Mouse (Mus musculus) liver, embryonic 11.5 days (tissue): ENCODE data around the gene St6galnac6. TPM values are rescaled to one million over a fixed set of nuclear protein-coding genes. Genes with fewer than 3 reads are reported as not detected.

Experiments used
- ATAC-seq: fragments of 200-750 bp; cut with Nextera tagmentation; replicated peaks from 2 replicates; pipeline ENCODE4 v1.8.0; 2017; ENCODE audit warnings: moderate number of reproducible peaks, mild to moderate bottlenecking, moderate TSS enrichment, moderate library complexity; ENCODE audit not compliant: low FRiP score
- DNase-seq: peaks from one replicate; pipeline ENCODE4 v3.0.0-alpha.2; 2017; ENCODE audit warnings: low spot score
- H3K27ac ChIP-seq: fragments of 300-500 bp; sonication (generic); 2 replicates; pipeline ENCODE4 v1.5.1; 2014; ENCODE audit warnings: mild to moderate bottlenecking, low read depth, low read length, control low read depth
- H3K27me3 ChIP-seq: fragments of 300-500 bp; sonication (generic); replicated peaks from 2 replicates; pipeline ENCODE4 v1.6.1; 2014; ENCODE audit warnings: low read length, mixed read lengths; ENCODE audit not compliant: control insufficient read depth, insufficient read depth
- H3K36me3 ChIP-seq: fragments of 300-500 bp; sonication (generic); 2 replicates; pipeline ENCODE4 v1.6.1; 2014; ENCODE audit warnings: mild to moderate bottlenecking, low read length, moderate library complexity, mixed read lengths; ENCODE audit not compliant: control insufficient read depth, insufficient read depth
- H3K4me1 ChIP-seq: fragments of 300-500 bp; sonication (generic); replicated peaks from 2 replicates; pipeline ENCODE4 v1.6.1; 2014; ENCODE audit warnings: low read length, mixed read lengths; ENCODE audit not compliant: control insufficient read depth, insufficient read depth
- H3K4me2 ChIP-seq: fragments of 300-500 bp; sonication (generic); 2 replicates; pipeline ENCODE4 v1.6.1; 2014; ENCODE audit warnings: mild to moderate bottlenecking, control low read depth, moderate library complexity
- H3K4me3 ChIP-seq: fragments of 300-500 bp; sonication (generic); 2 replicates; pipeline ENCODE4 v1.5.1; 2014; ENCODE audit warnings: low read depth, low read length, control low read depth
- H3K9ac ChIP-seq: fragments of 300-500 bp; sonication (generic); 2 replicates; pipeline ENCODE4 v1.6.1; 2014; ENCODE audit warnings: low read depth, low read length, control low read depth
- H3K9me3 ChIP-seq: fragments of 300-500 bp; sonication (generic); 2 replicates; pipeline ENCODE4 v1.6.1; 2016; ENCODE audit warnings: low read length, inconsistent platforms, mixed read lengths; ENCODE audit not compliant: control insufficient read depth
- WGBS: fragments of 180-500 bp; shearing (Covaris S2); extraction: QIAGEN DNeasy Blood & Tissue Kit; methylation state at CpG from one replicate; pipeline ENCODE4 v1.1.7; 2014; 5-methylcytosine and 5-hydroxymethylcytosine counted together
- polyA plus RNA-seq: library from polyadenylated mRNA; unstranded; fragments of >200 nt; fragmentation: Nextera tagmentation; extraction: Ambion mirVana; gene quantifications from 2 replicates; pipeline ENCODE4 v1.2.1, GENCODE M21; 2014

Gene St6galnac6
- polyA plus RNA-seq, 1 experiment from 2014 or later: 10.6 TPM

DNA sequence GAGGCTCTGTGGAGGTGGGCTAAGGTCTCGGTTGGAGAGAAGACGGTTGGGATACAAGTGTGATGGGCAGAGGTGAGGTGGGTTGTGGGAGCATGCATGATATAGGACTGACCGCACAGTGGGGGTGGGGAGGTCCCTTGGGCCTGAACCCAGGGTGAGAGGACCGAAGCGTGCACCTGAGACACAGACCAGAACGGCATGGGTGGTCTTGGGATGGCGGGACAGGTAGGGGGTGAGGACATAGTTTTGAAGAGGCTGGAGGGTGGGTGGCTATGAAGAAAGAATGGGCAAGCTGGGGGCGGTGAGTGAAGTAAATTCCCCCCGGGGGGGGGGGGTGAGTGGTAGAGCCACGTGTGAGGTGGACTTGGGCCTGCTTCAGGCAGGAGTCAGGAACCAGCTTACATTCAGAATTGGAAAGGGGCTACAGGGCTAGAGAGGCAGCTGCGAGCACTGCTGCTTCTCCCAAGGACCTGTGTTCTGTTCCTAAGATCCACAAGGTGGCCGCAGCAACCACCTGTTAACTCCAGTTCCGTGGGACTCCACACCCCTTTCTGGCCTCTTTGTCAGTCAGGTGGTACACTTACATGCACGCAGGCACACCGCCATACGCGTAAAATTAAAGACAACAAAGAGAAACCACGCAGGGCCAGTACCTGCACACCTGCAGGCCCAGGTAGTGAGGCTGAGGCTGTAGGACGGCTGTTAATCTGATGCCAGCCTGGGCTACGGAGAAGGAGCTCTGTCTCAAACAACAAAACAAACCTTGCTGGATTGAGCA lies 27.9 kb downstream of the St6galnac6 start:
- Histone ChIP-seq H3K27me3 (no peaks in the 10 kb centered on the region), H3K4me1 (peaks cover 26% of the 10 kb centered on the region), H3K4me3 (no peak overlapping the region), H3K9me3 (no peaks in the 10 kb centered on the region), H3K4me2 (no peak overlapping the region), H3K27ac (no peak overlapping the region), H3K9ac (no peak overlapping the region), H3K36me3 (no peaks in the 10 kb centered on the region)
- DNase-seq: no peak
- 75% methylated on average over 20 of the region's 20 CpGs for WGBS
- no peak for ATAC-seq

DNA sequence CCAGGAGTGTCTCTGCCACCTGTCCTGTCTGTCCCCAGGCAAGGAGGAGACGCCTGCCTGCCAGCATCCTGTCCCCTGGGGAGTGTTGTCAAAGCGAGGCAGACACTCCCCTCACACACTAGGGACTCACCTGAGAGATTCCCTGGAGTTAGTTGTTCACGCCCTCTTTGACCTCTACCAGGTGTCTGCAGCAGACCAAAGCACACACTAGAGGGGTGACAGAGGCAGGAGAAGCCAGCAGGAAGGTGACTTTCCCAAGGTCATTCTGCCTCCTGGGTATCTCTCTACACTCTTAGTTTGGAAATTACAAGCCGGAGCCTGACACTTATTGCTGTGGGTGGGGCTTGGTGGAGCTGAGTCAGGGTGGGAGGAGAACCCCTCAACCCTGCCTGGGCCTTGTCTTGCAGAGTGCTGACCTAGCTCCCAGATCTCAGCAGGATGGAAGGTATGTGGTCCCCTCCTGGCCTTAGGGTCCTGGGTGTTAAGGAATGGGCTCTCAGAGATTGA lies 28.6 kb downstream of the St6galnac6 start:
- 60% methylated on average over 4 of the region's 4 CpGs for WGBS
- Histone ChIP-seq H3K9me3 (no peaks in the 10 kb centered on the region), H3K4me2 (no peak overlapping the region), H3K27ac (no peak overlapping the region), H3K9ac (no peak overlapping the region), H3K36me3 (no peaks in the 10 kb centered on the region), H3K4me3 (no peak overlapping the region), H3K4me1 (peaks cover 29% of the 10 kb centered on the region), H3K27me3 (no peaks in the 10 kb centered on the region)
- DNase-seq (no peak), ATAC-seq (no peak)

DNA sequence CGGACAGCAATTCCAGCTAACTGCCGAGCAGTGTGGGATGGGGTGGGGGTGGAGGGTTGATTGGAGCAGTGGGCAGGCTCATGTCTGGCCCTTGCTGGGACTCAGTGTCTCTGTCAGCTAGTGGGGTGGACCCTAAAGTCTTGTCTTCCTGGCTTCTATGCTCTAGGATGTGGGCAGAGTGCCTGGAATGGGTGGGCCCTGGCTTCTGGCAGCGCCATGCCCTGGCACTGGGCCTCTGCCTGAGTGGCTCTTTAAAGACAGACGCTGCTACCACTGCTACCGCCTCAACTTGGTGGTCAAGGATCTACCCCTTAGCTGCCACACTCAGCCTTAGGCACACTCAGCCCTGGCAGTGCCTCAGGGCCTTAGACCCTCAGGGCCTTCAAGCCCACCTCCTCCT lies 29.2 kb downstream of the St6galnac6 start:
- Histone ChIP-seq H3K9ac (no peak overlapping the region), H3K27ac (no peak overlapping the region), H3K4me2 (no peak overlapping the region), H3K4me1 (peaks cover 29% of the 10 kb centered on the region), H3K9me3 (no peaks in the 10 kb centered on the region), H3K27me3 (no peaks in the 10 kb centered on the region), H3K36me3 (no peaks in the 10 kb centered on the region), H3K4me3 (no peak overlapping the region)
- 62% methylated on average over 5 of the region's 5 CpGs for WGBS
- DNase-seq: no peak
- ATAC-seq: no peak

DNA sequence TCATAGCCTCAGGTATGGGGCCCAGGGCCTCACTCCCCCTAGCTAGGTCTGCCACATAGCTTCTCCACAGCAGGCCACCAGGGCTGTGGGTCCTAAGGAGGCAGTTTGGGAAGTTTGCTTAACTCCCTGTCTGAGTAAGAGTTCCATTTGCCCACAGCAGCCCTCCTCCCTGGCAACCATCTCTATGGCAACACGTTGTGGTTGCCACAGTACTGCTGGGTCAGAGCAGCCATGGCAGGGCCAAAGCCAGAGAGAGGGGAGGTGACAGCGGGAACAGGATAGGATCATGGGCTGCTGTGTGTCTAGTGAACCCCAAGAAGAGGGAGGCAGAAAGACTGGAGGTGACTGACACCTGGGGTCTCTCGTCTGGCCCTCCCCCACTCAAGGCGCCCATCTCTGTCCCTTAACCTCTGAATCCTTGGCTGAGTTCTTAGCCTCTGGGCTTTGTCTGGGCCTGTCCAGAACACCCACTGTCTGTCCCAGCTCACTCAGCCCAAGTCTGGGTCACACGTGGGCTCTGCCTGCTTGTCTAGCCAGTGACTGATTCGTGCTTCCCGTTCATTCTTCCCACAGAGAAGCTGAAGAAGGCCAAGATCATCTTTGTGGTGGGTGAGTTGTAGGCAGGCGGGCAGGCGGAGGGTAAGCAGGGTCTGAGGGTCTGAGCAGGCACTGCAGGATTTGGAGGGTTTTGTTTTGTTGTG lies 29.9 kb downstream of the St6galnac6 start:
- H3K36me3 ChIP-seq: no peaks in the 10 kb centered on the region
- no peaks in the 10 kb centered on the region for H3K9me3 ChIP-seq
- no peak overlapping the region for H3K4me3 ChIP-seq
- 57% methylated on average over 9 of the region's 9 CpGs for WGBS
- H3K4me1 ChIP-seq: peaks cover 29% of the 10 kb centered on the region
- ATAC-seq (no peak), DNase-seq (no peak)
- no peak overlapping the region for H3K9ac ChIP-seq
- H3K27me3 ChIP-seq: no peaks in the 10 kb centered on the region
- no peak overlapping the region for H3K4me2 ChIP-seq
- H3K27ac ChIP-seq: no peak overlapping the region

DNA sequence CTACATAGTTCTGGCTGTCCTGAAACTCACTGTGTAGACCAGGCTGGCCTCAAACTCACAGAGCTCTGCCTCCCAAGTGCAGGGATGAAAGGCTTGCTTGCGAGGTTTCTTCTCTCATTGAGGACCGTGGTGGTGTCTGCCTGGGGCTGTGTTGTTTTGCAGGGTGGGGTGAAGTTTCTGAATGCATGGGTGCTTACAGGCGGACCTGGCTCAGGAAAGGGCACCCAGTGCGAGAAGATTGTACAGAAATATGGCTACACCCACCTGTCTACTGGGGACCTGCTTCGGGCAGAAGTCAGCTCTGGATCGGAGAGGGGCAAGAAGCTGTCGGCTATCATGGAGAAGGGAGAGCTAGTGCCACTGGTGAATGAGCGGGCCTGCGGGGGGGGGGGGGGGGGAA lies 30.5 kb downstream of the St6galnac6 start:
- H3K4me2 ChIP-seq: no peak overlapping the region
- no peaks in the 10 kb centered on the region for H3K9me3 ChIP-seq
- 81% methylated on average over 8 of the region's 9 CpGs for WGBS
- ATAC-seq (no peak), DNase-seq (no peak)
- peaks cover 25% of the 10 kb centered on the region for H3K4me1 ChIP-seq
- H3K27me3 ChIP-seq: no peaks in the 10 kb centered on the region
- no peaks in the 10 kb centered on the region for H3K36me3 ChIP-seq
- no peak overlapping the region for H3K9ac ChIP-seq
- H3K4me3 ChIP-seq: no peak overlapping the region
- H3K27ac ChIP-seq: no peak overlapping the region

DNA sequence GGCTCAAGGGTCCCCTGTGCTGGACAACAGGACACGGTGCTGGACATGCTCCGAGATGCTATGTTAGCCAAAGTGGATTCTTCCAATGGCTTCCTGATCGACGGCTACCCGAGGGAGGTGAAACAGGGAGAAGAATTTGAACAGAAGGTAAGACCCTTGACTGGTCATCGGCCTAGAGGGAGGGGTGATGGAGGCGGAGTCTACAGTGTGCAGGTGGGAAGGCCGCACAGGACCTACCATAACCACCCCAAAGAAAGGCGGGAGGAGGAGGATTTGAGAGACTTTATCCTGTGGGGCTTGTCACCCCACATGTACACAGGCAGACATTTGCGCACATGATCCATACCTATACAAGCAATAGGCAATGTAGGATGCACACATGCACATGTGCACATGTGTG lies 31.5 kb downstream of the St6galnac6 start:
- no peak overlapping the region for H3K27ac ChIP-seq

DNA sequence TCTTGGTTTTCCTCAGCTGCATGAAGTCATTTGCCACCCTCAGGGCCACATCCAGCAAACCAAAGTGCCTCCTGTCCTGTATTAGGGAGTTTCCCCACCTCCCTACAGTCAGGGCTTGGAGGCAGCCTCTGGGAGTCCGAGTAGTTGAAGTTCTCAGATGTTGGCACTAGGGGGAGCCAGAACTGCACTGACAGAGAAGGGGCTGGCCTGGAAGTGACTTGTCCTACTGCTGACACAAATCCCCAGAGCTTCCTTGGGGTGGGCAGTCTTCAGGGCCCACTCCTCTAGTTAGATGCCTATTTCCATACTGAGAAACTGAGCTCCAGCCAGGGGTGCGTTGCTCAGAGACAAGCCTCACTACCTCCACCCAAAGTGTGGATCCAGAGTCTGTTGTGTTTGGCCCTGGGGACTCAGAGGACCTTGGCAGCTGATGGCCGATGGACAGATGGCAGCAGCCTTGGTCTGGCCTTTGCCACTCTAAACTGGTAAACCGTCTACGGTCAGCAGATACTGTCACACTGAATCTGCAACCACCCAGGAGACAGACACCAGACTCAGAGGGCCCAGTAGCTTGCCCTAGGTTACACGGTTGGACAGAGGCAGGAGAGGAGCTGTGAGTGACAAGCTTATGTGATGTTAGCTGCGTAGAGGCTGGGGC lies 32.4 kb downstream of the St6galnac6 start:
- Histone ChIP-seq H3K27ac (no peak overlapping the region), H3K9ac (0 out of 2 replicates have a peak overlapping the region, but pooled peaks have one; percentile 30), H3K4me3 (no peak overlapping the region), H3K27me3 (no peaks in the 10 kb centered on the region), H3K4me2 (no peak overlapping the region), H3K9me3 (no peaks in the 10 kb centered on the region), H3K36me3 (no peaks in the 10 kb centered on the region), H3K4me1 (peaks cover 15% of the 10 kb centered on the region)
- ATAC-seq (peak; percentile 74), DNase-seq (peak; percentile 80)
- WGBS: 54% methylated on average over 7 of the region's 7 CpGs

More for the DNA sequence above, 31.5 kb downstream of the St6galnac6 start:
- WGBS: 81% methylated on average over 10 of the region's 10 CpGs
- Histone ChIP-seq H3K4me1 (peaks cover 15% of the 10 kb centered on the region), H3K4me3 (no peak overlapping the region), H3K9ac (no peak overlapping the region), H3K4me2 (no peak overlapping the region), H3K9me3 (no peaks in the 10 kb centered on the region), H3K36me3 (no peaks in the 10 kb centered on the region), H3K27me3 (no peaks in the 10 kb centered on the region)
- DNase-seq (no peak), ATAC-seq (no peak)

DNA sequence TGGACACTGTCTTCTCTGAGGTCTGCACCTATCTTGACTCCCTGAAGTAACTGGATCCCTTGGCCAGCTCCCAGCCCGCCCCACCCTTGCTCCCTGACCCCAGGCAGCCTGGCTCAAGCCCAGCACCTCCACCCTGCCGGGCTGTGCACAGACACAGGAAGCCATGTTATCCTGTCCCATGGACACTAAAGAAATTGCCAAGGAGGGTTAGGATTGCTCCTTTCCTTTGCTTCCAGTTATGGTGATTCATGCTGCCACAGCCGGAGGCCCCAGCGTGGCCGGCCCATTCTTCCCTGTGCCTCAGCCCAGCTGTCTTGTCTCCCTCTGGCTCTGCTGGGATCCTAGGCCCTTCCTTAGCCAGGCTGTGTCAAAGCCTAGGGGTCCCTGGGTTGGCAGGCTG lies 34.2 kb downstream of the St6galnac6 start:
- H3K4me2 ChIP-seq: no peak overlapping the region
- peak overlapping the region; percentile 43; the same call in 1 of the 2 replicates for H3K27ac ChIP-seq
- no peaks in the 10 kb centered on the region for H3K9me3 ChIP-seq
- 77% methylated on average over 5 of the region's 5 CpGs for WGBS
- no peak overlapping the region for H3K9ac ChIP-seq
- DNase-seq (no peak), ATAC-seq (no peak)
- H3K27me3 ChIP-seq: no peaks in the 10 kb centered on the region
- no peak overlapping the region for H3K4me3 ChIP-seq
- peaks cover 24% of the 10 kb centered on the region for H3K4me1 ChIP-seq
- no peaks in the 10 kb centered on the region for H3K36me3 ChIP-seq
